Mouse (Mus musculus): Measurements from ENCODE around the gene Gm3542. TPM values are rescaled to one million over a fixed set of nuclear protein-coding genes. Genes with fewer than 3 reads are reported as not detected.
"Not testable (repeated sequence)": the region's sequence is repeated elsewhere in the genome, so short reads cannot be mapped to it uniquely, and the experiment has no call there.

The Gm3542 gene
- polyA plus RNA-seq (2015; fragmentation: Nextera tagmentation; extraction: Ambion mirVana) = not detected in 2 replicates

DNA sequence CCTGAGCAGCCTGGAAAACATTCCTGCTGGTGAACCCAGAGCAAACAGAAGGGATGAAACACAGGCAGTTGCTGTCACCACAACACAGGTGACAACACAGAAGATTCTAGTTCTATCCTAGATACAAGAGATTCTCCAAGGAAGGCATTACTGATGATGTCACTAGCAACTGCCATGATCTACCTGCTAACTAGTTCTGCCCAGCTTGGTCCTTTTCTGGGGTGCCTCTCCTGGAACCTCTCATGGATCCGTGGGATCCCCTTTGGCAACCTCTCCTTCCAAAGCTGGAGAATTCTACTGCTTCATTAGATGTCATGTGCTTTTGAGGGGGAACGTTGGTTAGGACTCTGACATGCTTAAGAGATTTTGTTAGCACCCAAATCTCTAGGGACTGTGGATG, at the start of gene Gm3542:
Gene Gm3542, minus strand, starts transcription at position 101 of the 400 bp plus-strand sequence.
- H3K27me3 ChIP-seq; H3K9ac ChIP-seq; H3K36me3 ChIP-seq; H3K9me3 ChIP-seq (replicated peaks); H3K4me1 ChIP-seq; H3K4me2 ChIP-seq; H3K27ac ChIP-seq; H3K4me3 ChIP-seq (replicated peaks); ATAC-seq (replicated peaks; ENCODE audit: low FRiP score): not testable (repeated sequence)
- WGBS = no CpG with 5 or more reads among the region's 2 CpGs

Other genes with a start within 250 kb of the Gm3542 start
- not detected in 2 replicates for gene Gm8279, start 203.4 kb downstream of the Gm3542 start, polyA plus RNA-seq (2015; fragmentation: Nextera tagmentation; extraction: Ambion mirVana)
- gene Gm3317, start 170.4 kb downstream of the Gm3542 start, polyA plus RNA-seq (2015; fragmentation: Nextera tagmentation; extraction: Ambion mirVana) = not detected in 2 replicates
- gene Gm8271, start 149.1 kb downstream of the Gm3542 start, polyA plus RNA-seq (2015; fragmentation: Nextera tagmentation; extraction: Ambion mirVana) = not detected in 2 replicates
- not detected in 2 replicates for gene Gm3526, start 74.3 kb downstream of the Gm3542 start, polyA plus RNA-seq (2015; fragmentation: Nextera tagmentation; extraction: Ambion mirVana)
- gene Gm3500, start 54.1 kb upstream of the Gm3542 start, polyA plus RNA-seq (2015; fragmentation: Nextera tagmentation; extraction: Ambion mirVana) = not detected in 2 replicates
- 0.55 TPM in 1 of 2 replicates, not detected in the other for gene Gm3194, start 120.5 kb upstream of the Gm3542 start, polyA plus RNA-seq (2015; fragmentation: Nextera tagmentation; extraction: Ambion mirVana)
- not detected in 2 replicates for gene Gm8246, start 142.9 kb upstream of the Gm3542 start, polyA plus RNA-seq (2015; fragmentation: Nextera tagmentation; extraction: Ambion mirVana)
- gene Gm3187, start 149.3 kb upstream of the Gm3542 start, polyA plus RNA-seq (2015; fragmentation: Nextera tagmentation; extraction: Ambion mirVana) = not detected in 2 replicates
- gene Gm3488, start 166.7 kb upstream of the Gm3542 start, polyA plus RNA-seq (2015; fragmentation: Nextera tagmentation; extraction: Ambion mirVana) = 0.49 and 0.92 TPM in 2 replicates
- not detected in 2 replicates for gene Gm3532, start 203.6 kb upstream of the Gm3542 start, polyA plus RNA-seq (2015; fragmentation: Nextera tagmentation; extraction: Ambion mirVana)

Data from kidney, embryonic 15.5 days (tissue).